Mouse (Mus musculus) heart, postnatal 0 days (tissue): ENCODE measurements around the gene Mrps6. TPM values are rescaled to one million over a fixed set of nuclear protein-coding genes. Genes with fewer than 3 reads are reported as not detected.
A peak's percentile ranks its signal among the peaks of the same experiment; 100 is the strongest.

Source experiments
- ATAC-seq: fragments of 200-750 bp; cut with Nextera tagmentation; 2 replicates; pipeline ENCODE4 v1.8.0; 2017; ENCODE audit warnings: low read depth, moderate number of reproducible peaks, moderate library complexity; ENCODE audit not compliant: insufficient read depth
- DNase-seq: peaks from one replicate; pipeline ENCODE4 v3.0.0-alpha.2; 2016; ENCODE audit warnings: low spot score
- H3K27ac ChIP-seq: fragments of 300-500 bp; sonication (generic); 2 replicates; pipeline ENCODE4 v1.5.1; 2014; ENCODE audit warnings: low read depth, mild to moderate bottlenecking
- H3K27me3 ChIP-seq: fragments of 300-500 bp; sonication (generic); 2 replicates; pipeline ENCODE4 v1.6.1; 2014; ENCODE audit warnings: low read length, mixed read lengths; ENCODE audit not compliant: control insufficient read depth, insufficient read depth
- H3K36me3 ChIP-seq: fragments of 300-500 bp; sonication (generic); replicated peaks from 2 replicates; pipeline ENCODE4 v1.6.1; 2014; ENCODE audit warnings: low read length, mixed read lengths; ENCODE audit not compliant: control insufficient read depth, insufficient read depth
- H3K4me1 ChIP-seq: fragments of 300-500 bp; sonication (generic); 2 replicates; pipeline ENCODE4 v1.6.1; 2014; ENCODE audit warnings: antibody characterized with exemption; ENCODE audit not compliant: control insufficient read depth, insufficient read depth
- H3K4me2 ChIP-seq: fragments of 300-500 bp; sonication (generic); 2 replicates; pipeline ENCODE4 v1.6.1; 2014; ENCODE audit warnings: low read depth, mild to moderate bottlenecking, low read length, moderate library complexity
- H3K4me3 ChIP-seq: fragments of 300-500 bp; sonication (generic); 2 replicates; pipeline ENCODE4 v1.5.1; 2014; ENCODE audit warnings: low read depth, low read length
- H3K9ac ChIP-seq: fragments of 300-500 bp; sonication (generic); replicated peaks from 2 replicates; pipeline ENCODE4 v1.6.1; 2014; ENCODE audit warnings: low read depth, low read length, mixed read lengths
- H3K9me3 ChIP-seq: fragments of 300-500 bp; sonication (generic); replicated peaks from 2 replicates; pipeline ENCODE4 v1.6.1; 2016; ENCODE audit warnings: low read length; ENCODE audit not compliant: control insufficient read depth
- CTCF ChIP-seq: IDR thresholded peaks from 2 replicates; pipeline ENCODE4 v1.5.1; 2016; ENCODE audit warnings: antibody characterized with exemption, control low read depth, low read depth
- EP300 ChIP-seq: IDR thresholded peaks from 2 replicates; pipeline ENCODE4 v1.6.1; 2016; ENCODE audit warnings: antibody characterized with exemption, low read depth
- WGBS: fragments of 180-500 bp; shearing (Covaris S2); extraction: QIAGEN DNeasy Blood & Tissue Kit; methylation state at CpG from one replicate; pipeline ENCODE4 v1.1.7; 2014; 5-methylcytosine and 5-hydroxymethylcytosine counted together
- polyA plus RNA-seq: library from polyadenylated mRNA; unstranded; fragments of >200 nt; fragmentation: Nextera tagmentation; extraction: Ambion mirVana; gene quantifications from 2 replicates; pipeline ENCODE4 v1.2.1, GENCODE M21; 2015
- total RNA-seq: library from RNA; depleted of rRNA; stranded (reverse); fragments of >200 nt; gene quantifications from 2 replicates; pipeline ENCODE4 v1.2.3, GENCODE M21; 2014; ENCODE audit warnings: low replicate concordance

Gene Mrps6
- total and polyA plus RNA-seq, 2 experiments from 2014 or later, result 43.7 to 115 TPM

- H3K9me3 ChIP-seq, result no peaks in the 10 kb centered on the region
- no peaks in the 10 kb centered on the region for H3K27me3 ChIP-seq
- DNase-seq (no peak), ATAC-seq (peak; percentile 61)
- no peak overlapping the region for H3K9ac ChIP-seq
- TF ChIP-seq EP300 (no peak), CTCF (no peak)
- no peak overlapping the region for H3K4me3 ChIP-seq
- no peak overlapping the region for H3K4me2 ChIP-seq
- no peaks in the 10 kb centered on the region for H3K36me3 ChIP-seq
- 71% methylated on average over 12 of the region's 12 CpGs for WGBS
- peaks cover 23% of the 10 kb centered on the region for H3K4me1 ChIP-seq
- H3K27ac ChIP-seq, result no peak overlapping the region
Measured at GRCm38 (mm10) chr16:92021656-92022400, 36.2 kb upstream of the Mrps6 start.

- Histone ChIP-seq H3K4me3 (no peak overlapping the region), H3K9ac (no peak overlapping the region), H3K36me3 (no peaks in the 10 kb centered on the region), H3K27me3 (no peaks in the 10 kb centered on the region), H3K4me2 (peak overlapping the region; percentile 35; the same call in 1 of the 2 replicates), H3K9me3 (no peaks in the 10 kb centered on the region), H3K27ac (peak overlapping the region; percentile 28; the same call in 1 of the 2 replicates), H3K4me1 (peaks cover 23% of the 10 kb centered on the region)
- ATAC-seq (0 out of 2 replicates have a peak, but pooled peaks have one; percentile 31), DNase-seq (peak; percentile 40)
- 30% methylated on average over 20 of the region's 20 CpGs for WGBS
- TF ChIP-seq CTCF (no peak), EP300 (no peak)
Measured at GRCm38 (mm10) chr16:92022494-92023283, 35.4 kb upstream of the Mrps6 start.

- H3K4me1 ChIP-seq, result 0 out of 2 replicates have a peak, but pooled peaks cover 3% of the 10 kb centered on the region
- no peak for DNase-seq
- H3K4me2 ChIP-seq, result no peak overlapping the region
- no peaks in the 10 kb centered on the region for H3K9me3 ChIP-seq
- H3K9ac ChIP-seq, result no peak overlapping the region
- H3K27me3 ChIP-seq, result no peaks in the 10 kb centered on the region
- no peak for ATAC-seq
- H3K36me3 ChIP-seq, result no peaks in the 10 kb centered on the region
- TF ChIP-seq EP300, result no peak
- no peak for TF ChIP-seq CTCF
- no peak overlapping the region for H3K27ac ChIP-seq
- no peak overlapping the region for H3K4me3 ChIP-seq
- WGBS, result 83% methylated on average over 3 of the region's 3 CpGs
Measured at GRCm38 (mm10) chr16:92033286-92033685, 24.8 kb upstream of the Mrps6 start.

- no peaks in the 10 kb centered on the region for H3K4me1 ChIP-seq
- no peaks in the 10 kb centered on the region for H3K9me3 ChIP-seq
- TF ChIP-seq EP300 (no peak), CTCF (no peak)
- no peak for DNase-seq
- no peak overlapping the region for H3K9ac ChIP-seq
- WGBS, result 67% methylated on average over 5 of the region's 5 CpGs
- no peak for ATAC-seq
- no peak overlapping the region for H3K27ac ChIP-seq
- no peak overlapping the region for H3K4me2 ChIP-seq
- H3K27me3 ChIP-seq, result no peaks in the 10 kb centered on the region
- H3K4me3 ChIP-seq, result no peak overlapping the region
- no peaks in the 10 kb centered on the region for H3K36me3 ChIP-seq
Measured at GRCm38 (mm10) chr16:92034676-92035075, 23.4 kb upstream of the Mrps6 start.

DNA sequence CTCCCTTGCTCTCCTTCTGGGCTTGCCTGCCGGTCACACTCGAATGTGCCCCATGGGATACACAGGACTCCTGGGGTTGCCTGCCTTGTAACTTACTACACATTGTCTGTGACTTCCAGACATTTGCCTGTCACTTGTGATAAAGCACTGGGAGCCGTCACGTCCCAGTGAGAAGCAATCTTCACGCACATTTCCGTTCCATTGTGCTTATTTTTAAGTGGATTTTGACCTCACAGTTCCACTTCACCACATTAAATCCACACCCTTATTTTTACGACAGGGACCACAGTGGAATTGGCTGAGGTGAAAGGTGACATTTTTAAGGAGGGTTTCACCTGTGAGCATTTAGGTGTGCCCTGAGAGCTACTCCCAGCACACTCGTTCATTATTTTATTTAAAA is 21.4 kb upstream of the Mrps6 start:
- H3K9me3 ChIP-seq, result no peaks in the 10 kb centered on the region
- DNase-seq, result no peak
- H3K4me2 ChIP-seq, result no peak overlapping the region
- H3K27ac ChIP-seq, result 0 out of 2 replicates have a peak overlapping the region, but pooled peaks have one; percentile 2
- TF ChIP-seq EP300 (no peak), CTCF (no peak)
- H3K36me3 ChIP-seq, result no peaks in the 10 kb centered on the region
- ATAC-seq, result no peak
- 0 out of 2 replicates have a peak, but pooled peaks cover under 1% of the 10 kb centered on the region for H3K27me3 ChIP-seq
- 52% methylated on average over 8 of the region's 8 CpGs for WGBS
- H3K4me1 ChIP-seq, result no peaks in the 10 kb centered on the region
- H3K4me3 ChIP-seq, result no peak overlapping the region
- no peak overlapping the region for H3K9ac ChIP-seq
